Mouse (Mus musculus) gonadal fat pad, adult 2 months (tissue): Measurements from ENCODE around the gene Zswim3. TPM values are rescaled to one million over a fixed set of nuclear protein-coding genes. Genes with fewer than 3 reads are reported as not detected.
A peak's percentile ranks its signal among the peaks of the same experiment; 100 is the strongest.

Source experiments
- DNase-seq: peaks from one replicate; pipeline ENCODE4 v3.0.0-alpha.2; 2012; ENCODE audit warnings: low read depth
- polyA plus RNA-seq: library from polyadenylated mRNA; depleted of rRNA; stranded (reverse); fragments of >200 nt; gene quantifications from 2 replicates; pipeline ENCODE4 v1.2.3, GENCODE M21; 2012; rRNA removed

The Zswim3 gene
- 3.4 and 3.7 TPM in 2 replicates for polyA plus RNA-seq

DNA sequence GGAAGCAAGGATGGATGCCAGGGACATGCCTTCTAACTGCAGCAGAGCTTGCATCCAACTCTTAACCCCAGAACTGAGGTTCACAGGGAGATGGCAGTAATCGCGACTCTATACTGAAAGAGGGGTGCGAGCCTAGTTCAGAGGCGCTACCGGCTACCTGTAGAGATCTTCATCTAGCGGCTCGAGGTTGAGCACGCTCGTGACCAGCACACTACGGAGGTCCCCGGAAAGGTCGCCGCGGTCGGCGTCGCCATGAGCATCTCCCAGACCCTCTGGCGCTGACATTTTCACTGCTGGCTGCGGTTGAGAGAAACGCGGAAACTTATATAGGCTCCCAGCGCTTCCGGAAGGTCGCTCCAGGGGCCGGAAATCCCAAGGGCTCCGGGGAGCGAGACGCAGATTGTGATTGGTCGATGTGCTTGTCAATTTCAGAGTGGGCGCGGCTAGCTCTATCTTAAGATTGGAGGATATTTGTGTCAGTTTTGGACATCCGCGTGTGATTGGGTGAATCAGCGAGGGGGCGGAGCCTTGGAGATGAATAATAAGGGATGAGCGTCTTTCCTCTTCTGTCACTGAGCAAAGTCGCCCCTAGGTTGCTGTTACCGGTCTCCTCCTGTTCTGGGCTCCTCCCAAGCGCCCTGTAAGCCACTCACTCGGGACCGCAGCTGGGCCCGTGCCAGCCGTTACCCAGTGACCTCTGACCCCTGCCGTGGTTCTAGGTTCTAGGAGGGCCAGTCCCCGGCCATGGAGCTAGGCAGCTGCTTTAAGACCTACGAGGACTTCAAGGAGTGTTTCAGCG is at the start of gene Zswim3, which contains the start of gene Acot8:
Gene Zswim3 (plus strand): TSS at position 566 of the 799 bp plus-strand sequence.
Gene Acot8 (minus strand): TSS at position 350 of the 799 bp plus-strand sequence.
- no peak for DNase-seq

DNA sequence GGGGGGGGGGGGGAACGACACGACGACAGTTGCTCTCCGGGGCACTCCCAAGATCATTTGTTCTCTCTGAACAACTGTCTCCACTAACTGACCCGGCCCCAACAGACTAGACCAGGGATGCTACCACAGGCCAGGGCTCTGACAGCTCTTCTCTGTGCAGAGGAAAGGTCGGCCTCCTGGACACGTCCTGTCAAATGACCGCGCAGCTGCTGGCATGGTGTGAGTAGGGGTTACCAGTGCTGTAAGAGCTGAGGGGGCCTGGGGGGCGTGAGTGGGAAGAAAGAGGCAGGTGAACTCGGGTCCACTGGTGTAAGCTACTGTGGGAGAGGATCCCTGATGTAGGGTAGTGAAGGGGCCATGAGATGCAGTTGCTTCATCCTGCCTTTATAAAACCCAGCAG is 47.1 kb upstream of the Zswim3 start:
- no peak for DNase-seq

DNA sequence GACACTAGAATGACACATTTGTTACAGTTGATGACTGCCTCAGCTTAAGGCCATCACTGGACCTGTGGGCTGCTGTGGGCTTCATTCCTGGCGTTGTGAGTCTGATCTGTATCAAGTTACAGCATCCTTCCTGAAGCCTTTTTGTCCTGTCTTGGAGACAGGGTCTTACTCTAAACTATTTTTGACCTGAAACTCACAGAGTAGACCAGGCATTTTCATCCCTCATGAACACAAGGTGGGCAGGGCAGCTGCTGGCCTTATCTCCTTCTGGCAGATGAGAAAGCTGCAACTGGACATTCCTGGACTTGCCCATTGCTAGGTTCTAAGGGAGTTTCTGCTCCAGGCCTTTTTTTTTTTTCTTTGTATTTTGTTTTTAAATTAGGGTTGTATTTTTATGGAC is 46.2 kb upstream of the Zswim3 start:
- DNase-seq = no peak

- DNase-seq = no peak
These were observed 44.7 kb upstream of the Zswim3 start for GRCm38 (mm10) chr2:164760059-164760833.

- DNase-seq = no peak
These were observed 43.4 kb upstream of the Zswim3 start for GRCm38 (mm10) chr2:164761502-164761901.

- DNase-seq = no peak
These were observed 42.9 kb upstream of the Zswim3 start for GRCm38 (mm10) chr2:164761971-164762370.

DNA sequence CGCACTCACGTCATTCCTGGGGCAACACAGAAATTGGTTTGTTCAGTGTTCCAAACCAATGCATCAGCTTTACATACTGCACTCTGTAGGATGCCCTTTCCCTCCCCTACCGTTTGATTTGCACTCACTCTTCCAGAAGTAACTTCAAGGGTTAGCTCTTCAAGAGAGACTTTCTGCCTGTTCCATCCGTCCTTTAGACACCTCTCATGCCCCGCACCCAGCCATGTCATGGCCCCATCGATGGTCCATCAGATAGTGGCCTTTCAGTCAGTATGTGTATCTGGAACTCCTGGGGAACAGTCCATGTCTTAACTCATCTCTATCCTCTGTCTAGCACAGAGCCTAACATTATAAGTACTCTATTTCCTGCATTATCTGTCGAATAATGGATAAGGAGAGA is 42.3 kb upstream of the Zswim3 start:
- DNase-seq = no peak

DNA sequence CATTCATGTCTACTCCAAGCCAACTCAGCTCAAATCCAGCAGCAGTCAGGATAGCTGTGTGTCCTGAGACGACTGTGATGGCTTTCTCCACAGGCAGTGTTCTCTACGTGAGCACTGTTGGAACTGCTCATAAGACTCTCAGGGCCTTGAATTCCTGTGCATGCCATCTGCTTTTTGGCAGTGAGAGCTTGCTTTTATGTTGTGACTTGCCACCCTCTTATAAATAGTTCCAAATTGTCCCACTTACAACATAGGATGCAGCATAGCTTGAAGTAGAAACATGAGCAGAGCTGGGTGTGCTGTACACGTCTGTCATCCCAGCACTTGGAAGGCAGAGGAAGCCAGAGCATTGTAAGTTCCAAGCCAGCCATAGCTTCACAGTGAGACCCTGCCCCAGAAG is 39.1 kb upstream of the Zswim3 start:
- DNase-seq = no peak

DNA sequence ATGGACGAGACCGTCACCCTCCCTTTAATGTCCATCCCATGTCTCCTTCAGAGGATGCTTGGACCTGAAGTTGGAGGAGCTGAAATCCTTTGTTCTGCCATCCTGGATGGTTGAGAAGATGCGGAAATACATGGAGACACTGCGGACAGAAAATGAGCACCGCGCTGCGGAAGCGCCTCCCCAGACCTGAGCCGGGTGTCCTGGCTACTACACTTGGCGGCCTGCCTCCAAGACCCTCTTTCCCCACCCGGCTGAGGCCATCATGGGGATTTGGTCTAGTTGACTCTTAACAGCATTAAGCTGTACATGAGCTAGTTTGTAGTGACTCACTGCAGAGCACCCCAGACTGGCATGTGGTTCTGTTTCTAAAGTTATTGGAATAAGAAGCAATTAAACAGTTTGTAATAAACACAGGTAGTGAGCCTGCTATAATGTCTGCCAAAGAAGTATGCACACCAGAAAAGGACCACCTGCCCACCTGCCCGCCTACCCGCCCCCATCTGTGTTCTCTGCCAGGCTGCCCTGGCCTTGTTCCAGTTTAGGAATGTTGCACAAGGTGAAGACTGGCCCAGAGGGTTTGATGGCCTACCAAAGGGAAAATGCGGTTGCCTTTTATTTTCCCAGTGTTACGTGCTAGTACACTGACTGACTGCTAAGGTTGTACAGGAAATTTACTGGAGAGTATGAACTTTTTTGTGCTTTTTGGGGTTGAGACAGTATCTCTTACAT is 36.9 kb upstream of the Zswim3 start:
- no peak for DNase-seq

DNA sequence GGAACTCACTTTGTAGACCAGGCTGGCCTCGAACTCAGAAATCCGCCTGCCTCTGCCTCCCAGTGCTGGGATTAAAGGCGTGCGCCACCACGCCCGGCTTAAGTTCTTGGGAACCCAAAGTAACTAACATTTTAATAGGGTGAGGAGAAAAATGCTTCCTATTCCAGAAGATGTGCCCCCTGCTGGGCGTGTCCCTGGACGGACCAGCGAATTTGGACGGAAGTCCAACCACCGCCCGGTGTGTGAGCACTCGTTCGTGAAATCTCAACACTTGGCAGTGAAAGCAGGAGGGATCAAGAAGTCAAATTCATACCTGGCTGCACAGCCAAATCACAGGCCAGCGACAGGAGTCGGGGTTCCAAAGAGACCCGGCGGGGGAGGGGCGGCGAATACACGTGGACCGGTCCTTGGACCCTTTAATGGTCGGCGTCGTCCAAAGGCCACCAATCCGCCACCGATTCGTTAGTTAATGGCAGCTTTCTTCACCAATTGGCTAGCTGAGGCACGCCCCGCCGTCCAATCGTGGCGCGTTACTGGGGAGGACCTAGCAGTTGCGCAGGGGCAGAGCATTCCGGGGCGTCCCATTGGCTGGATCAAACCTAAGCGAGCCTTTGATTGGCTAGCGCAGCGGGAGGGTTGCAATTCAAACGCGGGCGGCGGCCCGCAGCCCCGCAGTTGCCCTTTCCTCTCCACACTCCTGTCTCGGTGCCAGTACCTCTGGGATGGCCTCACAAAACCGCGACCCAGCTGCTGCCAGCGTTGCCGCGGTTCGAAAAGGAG is 35.5 kb upstream of the Zswim3 start, which contains the start of gene Ube2c:
Gene Ube2c (plus strand): TSS at position 641 of the 780 bp plus-strand sequence.
- DNase-seq = peak; percentile 82

DNA sequence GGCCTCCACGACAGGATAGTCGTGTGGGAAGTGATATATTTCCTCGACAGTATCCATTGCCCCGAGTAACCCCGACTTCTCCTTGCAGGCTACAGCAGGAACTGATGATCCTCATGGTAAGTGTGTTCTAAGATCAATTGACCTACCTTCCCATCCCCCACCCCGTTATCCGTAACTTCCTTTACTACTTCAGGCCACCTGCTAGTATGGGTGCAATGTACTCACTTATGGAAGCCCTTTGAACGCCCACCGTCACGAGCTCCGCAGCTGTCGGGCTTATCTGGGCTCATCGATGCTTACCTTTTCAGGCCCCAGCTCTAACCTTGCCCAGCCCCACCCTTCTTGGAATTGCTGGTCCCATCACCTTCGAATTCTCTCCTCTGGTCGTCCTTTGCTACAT is 34.6 kb upstream of the Zswim3 start:
- no peak for DNase-seq

GRCm38 (mm10) chr2:164771123-164771522 is 33.8 kb upstream of the Zswim3 start:
- no peak for DNase-seq

DNA sequence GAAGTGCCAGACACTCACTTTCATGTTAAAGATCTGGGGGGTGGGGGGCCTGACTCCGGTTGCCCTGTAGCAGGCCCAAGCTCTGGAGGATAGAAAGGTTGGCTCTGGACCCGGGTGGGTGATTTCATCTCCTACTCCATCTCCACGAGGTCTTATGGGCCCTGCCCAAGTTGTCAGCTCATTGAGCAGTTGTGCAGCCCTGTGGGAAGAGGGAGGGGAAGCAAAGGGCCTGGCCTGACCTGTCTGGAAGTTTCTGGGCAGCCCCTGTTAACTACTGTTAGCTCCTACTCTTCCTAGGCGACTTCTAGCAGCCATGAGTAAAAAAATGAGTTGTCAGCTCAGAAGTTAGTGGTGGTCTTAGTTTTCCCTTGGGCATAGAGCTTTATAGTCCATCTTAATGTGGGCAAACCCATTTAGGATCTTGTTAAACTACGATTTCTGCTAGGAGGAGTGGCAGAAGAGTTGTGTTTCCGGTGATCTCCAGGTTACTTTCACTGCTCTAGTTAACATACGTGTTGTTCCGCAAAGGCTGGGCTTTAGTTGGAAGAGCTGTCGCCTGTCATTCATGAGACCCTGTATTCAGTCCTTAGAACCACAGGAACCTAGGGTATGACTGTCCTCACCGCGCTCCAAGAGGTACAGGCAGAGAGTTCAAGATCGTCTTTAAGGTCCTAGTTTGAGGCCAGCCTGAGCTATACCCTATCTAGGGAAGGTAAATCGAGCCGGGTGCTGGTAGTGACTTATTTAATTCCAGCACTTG is 31.5 kb upstream of the Zswim3 start:
- DNase-seq = no peak

DNA sequence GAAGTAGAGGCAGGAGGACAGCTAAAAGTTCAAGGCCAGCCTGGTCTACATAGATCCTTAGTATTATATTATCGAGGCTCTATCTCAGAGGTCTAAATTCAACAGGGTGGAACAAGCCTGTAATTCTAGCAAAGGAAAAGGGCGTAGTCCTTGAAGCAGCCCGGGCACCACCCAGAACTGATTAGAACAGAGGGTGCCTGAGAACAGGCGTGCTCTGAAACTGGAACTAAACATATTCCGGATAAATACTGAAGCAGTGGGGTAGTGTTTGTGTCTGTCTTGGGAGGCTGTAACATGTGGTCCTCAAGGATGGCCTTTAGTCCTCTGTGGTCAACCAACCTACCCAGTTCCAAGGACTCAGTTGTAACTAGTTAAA is 30.9 kb upstream of the Zswim3 start:
- no peak for DNase-seq

- DNase-seq = no peak
These were observed 28.8 kb upstream of the Zswim3 start for GRCm38 (mm10) chr2:164776130-164776529.

- DNase-seq = no peak
These were observed 28.1 kb upstream of the Zswim3 start for GRCm38 (mm10) chr2:164776801-164777200.

GRCm38 (mm10) chr2:164777246-164778014 is 27.5 kb upstream of the Zswim3 start:
- no peak for DNase-seq

- no peak for DNase-seq
These were observed 26.9 kb upstream of the Zswim3 start for GRCm38 (mm10) chr2:164778015-164778287.

- no peak for DNase-seq
These were observed 26.1 kb upstream of the Zswim3 start for GRCm38 (mm10) chr2:164778809-164779208.

GRCm38 (mm10) chr2:164779481-164780086 is 25.3 kb upstream of the Zswim3 start, which contains the start of gene Tnnc2:
Gene Tnnc2 (minus strand): TSS chr2:164779967.
- DNase-seq = no peak
